Mouse (Mus musculus): ENCODE measurements at regions not wholly inside any gene's neighbourhood (a gene's known extent, or its start where the extent isn't known, plus 50 kb on each side); places are given as distances from the start of the nearest gene placed in this dataset.

GRCm38 (mm10) chr4:68179551-68179950, 774.6 kb downstream of the Brinp1 start:
- intact Hi-C loops (cut with DNase I) = no loop called here

- intact Hi-C loops (cut with DNase I) = no loop called here
Measured at GRCm38 (mm10) chr4:68156499-68156898, 797.7 kb downstream of the Brinp1 start.

DNA sequence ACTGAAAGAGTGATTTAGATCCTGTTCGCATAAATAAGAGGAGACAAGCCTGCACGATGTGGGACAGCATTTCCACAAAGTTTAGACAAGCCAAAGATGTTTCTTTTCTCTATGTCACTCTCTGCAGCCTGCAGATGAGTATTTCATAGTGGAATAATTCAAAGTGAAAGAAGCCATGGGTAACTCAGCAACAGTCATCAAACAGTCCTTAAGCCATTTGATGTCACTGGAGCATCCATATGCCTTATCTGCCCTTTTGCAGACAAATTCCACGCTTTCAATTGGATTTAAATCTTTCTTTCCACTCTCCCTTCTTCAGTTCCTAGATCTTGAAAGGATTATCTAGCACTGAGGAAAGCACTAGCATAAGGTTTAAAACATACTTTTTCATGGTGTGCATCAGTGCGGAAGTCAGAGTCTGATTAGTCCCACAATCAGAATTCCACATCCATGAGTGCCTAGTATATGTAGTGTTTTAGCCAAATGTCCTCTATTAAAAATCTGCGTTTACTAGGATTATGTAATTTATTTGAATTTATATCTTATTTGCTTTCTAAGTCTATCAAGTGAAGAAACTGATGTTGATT, 805.6 kb downstream of the Brinp1 start:
- intact Hi-C loops (cut with DNase I) = no loop called here

DNA sequence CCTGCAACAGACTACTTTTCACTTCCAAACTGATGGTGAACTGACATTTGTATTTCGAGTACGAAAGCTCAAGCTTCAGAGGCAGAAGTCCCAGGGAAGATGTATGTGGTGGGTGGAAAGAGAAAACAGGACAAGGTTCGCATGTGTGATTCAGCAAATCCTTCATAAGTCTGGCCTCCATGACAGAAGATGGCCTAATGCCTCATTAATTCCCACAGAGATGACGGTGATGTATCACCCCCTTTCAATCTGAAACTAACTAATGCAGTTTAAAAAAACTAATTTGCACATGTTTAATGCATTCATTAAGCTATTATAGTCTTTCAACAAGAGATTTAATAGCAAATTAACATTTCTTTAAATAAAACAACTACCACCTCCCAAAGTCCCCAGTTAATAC, 826.1 kb downstream of the Brinp1 start:
- intact Hi-C loops (cut with DNase I) = no loop called here

- intact Hi-C loops (cut with DNase I) = no loop called here
Measured at GRCm38 (mm10) chr4:68114502-68114901, 839.7 kb downstream of the Brinp1 start.

DNA sequence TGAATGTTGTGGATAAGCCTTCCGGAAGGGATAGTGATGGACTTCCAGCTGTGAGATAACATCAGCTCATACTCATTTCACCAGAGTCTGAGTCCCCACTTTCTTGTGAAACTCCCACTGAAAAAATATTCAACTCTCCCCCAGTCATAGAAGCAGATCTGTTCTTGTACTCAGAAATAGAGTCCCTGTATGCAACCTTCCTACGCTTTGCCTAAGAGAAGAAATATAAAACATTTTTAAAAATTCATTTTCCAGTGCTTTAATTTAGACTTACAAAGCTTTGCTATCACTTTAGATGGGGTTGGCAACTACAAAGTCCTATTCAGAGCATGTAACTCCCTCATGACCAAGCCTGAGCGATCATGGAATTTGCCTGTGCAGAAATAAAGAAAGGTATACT, 868.9 kb downstream of the Brinp1 start:
- intact Hi-C loops (cut with DNase I) = no loop called here

GRCm38 (mm10) chr4:68056813-68057578, 897.2 kb downstream of the Brinp1 start:
- intact Hi-C loops (cut with DNase I) = no loop called here

DNA sequence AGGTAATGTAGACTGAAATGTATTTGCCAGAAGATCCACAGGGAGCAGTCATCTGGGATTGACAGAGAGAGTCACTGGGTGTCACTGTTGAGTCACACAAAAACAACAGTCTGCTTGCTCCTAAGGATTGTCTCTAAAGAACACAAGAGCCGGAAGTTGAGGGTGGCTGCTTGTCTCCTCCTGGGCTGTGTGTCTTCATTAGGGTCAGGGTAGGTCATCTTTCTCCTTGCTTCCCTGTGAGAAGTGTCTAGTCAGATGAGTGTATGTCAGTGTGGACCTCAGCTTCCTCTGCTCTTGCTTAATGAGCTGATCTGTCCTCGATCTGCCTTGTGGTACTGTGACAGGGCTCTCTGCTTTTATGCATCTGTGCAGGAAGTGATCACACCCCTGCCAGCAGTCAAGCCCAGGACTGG, 931.3 kb downstream of the Brinp1 start:
- intact Hi-C loops (cut with DNase I) = loop anchor here (2.0 kb wide), 1 partner anchor 824 kb away; no protein-coding TSS in a partner anchor

GRCm38 (mm10) chr4:68011371-68011770, 942.8 kb downstream of the Brinp1 start:
- intact Hi-C loops (cut with DNase I) = no loop called here

DNA sequence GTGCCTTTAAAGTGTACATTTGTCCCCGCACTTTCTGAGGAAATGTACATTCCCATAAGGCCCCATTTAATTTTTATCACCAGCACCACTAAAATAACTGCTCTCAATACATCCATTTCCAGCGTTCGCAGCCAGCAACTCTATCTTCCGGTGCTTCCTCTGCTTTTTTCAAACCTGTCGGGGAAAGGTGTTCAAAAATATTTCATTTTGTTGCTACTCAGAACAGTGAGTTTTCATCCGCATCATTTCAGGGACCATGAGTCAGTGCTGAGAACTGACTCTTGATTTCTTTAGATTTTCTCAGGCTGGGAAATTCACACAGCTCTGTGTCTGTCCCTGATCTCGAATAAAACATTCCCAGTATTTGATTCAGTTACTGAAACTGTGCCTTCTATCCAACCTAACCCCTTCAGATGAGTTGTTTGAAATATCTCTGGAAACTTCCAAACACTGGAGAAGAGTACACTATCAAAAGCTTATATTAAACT, 959.4 kb downstream of the Brinp1 start:
- intact Hi-C loops (cut with DNase I) = no loop called here

DNA sequence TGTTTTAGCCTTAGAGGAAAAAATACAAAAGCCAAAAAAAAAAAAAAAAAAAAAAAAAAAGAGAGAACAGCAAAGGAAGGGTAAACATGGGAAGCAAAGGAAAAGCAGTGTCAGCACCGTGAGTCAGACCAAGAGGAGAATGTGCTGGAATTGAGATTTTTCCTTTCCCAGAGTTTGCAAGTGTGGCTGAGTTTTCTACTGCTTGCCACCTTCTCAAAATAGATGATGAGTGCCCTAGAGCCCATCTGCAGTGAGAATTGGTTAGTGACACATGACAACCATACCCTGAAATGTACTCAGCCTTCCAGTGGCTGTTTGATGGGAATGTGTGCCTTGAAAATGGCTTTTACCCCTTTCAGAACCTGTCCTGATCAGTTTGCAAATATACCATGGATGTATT, 990.7 kb downstream of the Brinp1 start:
- intact Hi-C loops (cut with DNase I) = no loop called here

DNA sequence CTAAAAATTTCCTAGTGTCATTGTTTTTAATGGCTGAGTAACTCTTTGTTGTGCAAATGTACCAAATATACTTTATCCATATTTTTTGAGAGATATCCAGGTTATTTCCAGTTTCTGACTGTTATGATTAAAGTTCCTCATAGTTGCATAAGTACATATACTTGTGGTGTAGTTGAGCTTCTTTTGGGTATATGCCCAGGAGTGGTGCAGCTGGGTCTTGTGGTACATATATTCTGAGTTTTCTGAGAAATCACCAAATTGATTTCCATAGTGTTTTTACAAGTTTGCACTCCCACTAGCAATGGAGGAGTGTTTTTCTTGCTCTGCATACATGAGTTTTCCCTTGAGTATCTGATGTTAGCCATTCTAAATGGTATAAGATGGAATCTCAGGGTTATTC, 1006.2 kb downstream of the Brinp1 start:
- intact Hi-C loops (cut with DNase I) = no loop called here

DNA sequence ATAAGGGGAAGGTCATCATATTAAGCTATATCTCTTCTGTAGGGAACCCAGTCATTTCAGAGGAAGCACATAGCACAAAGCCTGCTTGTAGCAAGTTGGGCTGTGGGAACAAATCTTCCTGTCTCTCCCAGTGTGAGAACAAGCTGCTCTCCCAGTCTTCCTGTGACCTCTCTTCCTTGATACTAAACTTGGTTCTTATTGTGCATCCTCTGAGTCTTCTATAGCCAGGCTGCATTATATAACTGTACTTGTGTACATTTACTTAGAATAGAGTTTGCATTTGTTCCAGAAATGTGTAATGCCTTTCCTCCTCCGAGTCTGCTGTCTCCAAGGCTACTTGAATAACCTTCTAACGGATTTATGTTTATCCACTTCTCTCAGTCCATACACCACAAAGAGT, 1021.7 kb downstream of the Brinp1 start:
- intact Hi-C loops (cut with DNase I) = no loop called here

DNA sequence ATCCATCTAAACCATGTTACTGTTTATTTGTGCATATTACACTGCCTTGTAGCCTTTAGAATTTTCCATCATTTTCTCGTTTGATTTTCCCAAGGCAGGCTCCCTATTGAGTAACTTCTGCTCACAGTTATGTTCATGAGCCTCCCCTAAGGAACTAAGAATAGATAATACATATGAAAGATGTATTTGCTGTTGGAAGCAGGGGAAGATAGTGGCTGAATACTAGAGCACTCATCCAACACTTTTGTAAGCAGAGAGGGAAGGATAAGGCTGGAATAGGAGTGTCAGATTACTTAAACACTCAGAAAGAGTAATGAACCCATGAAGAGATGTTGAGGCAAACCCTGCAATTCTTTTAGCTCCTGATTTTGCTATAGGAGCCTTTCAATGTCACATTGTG, 1055.1 kb downstream of the Brinp1 start:
- intact Hi-C loops (cut with DNase I) = no loop called here

- intact Hi-C loops (cut with DNase I) = no loop called here
Measured at GRCm38 (mm10) chr4:67891946-67892575, 1062.1 kb downstream of the Brinp1 start.

GRCm38 (mm10) chr4:67887954-67888353, 1060.6 kb downstream of the Tlr4 start:
- intact Hi-C loops (cut with DNase I) = no loop called here

- intact Hi-C loops (cut with DNase I) = no loop called here
Measured at GRCm38 (mm10) chr4:67885204-67885603, 1057.8 kb downstream of the Tlr4 start.

DNA sequence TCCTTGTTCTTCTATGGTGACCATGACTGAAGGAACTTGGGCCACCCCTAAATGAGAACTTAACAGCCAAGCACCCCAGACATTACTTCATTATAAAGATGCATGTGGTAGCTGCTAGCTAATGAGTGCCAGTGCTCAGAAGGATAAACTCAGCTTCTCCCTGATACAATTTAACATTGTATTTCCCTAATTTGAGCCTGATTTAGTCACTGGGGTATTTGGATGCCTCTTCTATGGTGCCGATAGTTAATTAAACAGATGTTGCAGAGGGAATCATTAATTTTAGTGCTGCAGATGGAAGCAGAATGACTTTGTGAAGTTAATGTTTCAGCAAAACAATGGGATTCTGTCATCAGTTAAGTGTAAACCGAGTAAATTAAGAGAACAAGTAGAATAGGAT, 1034.8 kb downstream of the Tlr4 start:
- intact Hi-C loops (cut with DNase I) = no loop called here

- intact Hi-C loops (cut with DNase I) = no loop called here
Measured at GRCm38 (mm10) chr4:67861801-67862200, 1034.4 kb downstream of the Tlr4 start.

GRCm38 (mm10) chr4:67853001-67853400, 1025.6 kb downstream of the Tlr4 start:
- intact Hi-C loops (cut with DNase I) = no loop called here

DNA sequence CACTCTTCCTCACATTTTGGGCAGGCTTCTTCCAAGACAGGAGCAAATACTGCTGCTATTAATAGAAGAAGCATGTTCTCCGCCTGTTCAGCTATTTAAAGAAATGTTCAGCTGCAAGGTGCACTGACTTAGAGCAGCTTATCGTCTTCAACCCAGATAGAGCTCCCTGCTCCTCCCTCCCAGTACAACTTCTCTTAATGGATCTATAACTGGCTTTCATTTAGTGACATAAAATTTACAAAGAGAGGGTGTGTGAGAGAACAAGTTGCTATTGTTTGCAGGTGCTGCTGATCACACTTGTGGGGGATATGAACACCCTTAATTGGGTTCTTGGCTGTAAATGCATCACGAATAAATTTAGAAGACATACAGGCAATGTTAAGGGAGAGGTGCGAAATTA, 1006.0 kb downstream of the Tlr4 start:
- intact Hi-C loops (cut with DNase I) = no loop called here

GRCm38 (mm10) chr4:67825484-67825883, 998.1 kb downstream of the Tlr4 start:
- intact Hi-C loops (cut with DNase I) = no loop called here
